Mouse (Mus musculus) mouse trophoblast stem cell (cell line): Measurements from ENCODE around the gene Mapre1.
"Not testable (repeated sequence)": the region's sequence is repeated elsewhere in the genome, so short reads cannot be mapped to it uniquely, and the experiment has no call there.

Experiments
- in situ Hi-C, 2 experiments: fragments of 300-500 bp; cut with MseI, MboI; formaldehyde crosslinking; loops; 2 replicates in 1 of 2; 3 replicates in 1 of 2; pipeline ENCODE4 v1.15.1; 2025

The Mapre1 gene

GRCm38 (mm10) chr2:153740500-153741436 is at the start of gene Mapre1:
Gene Mapre1, plus strand, starts transcription at chr2:153741274.
- in situ Hi-C loops, result no loop called here

GRCm38 (mm10) chr2:153693413-153693812 is 47.7 kb upstream of the Mapre1 start:
- in situ Hi-C loops, result not testable (repeated sequence)

- in situ Hi-C loops, result no loop called here
Observed at GRCm38 (mm10) chr2:153694462-153695085, 46.5 kb upstream of the Mapre1 start.

- in situ Hi-C loops, result no loop called here
Observed at GRCm38 (mm10) chr2:153696352-153696751, 44.7 kb upstream of the Mapre1 start, which contains the start of gene Dnmt3c. Gene Dnmt3c, plus strand, starts transcription at chr2:153696652.

GRCm38 (mm10) chr2:153703389-153703788 is 37.7 kb upstream of the Mapre1 start:
- in situ Hi-C loops, result no loop called here

GRCm38 (mm10) chr2:153710701-153711330 is 30.3 kb upstream of the Mapre1 start:
- in situ Hi-C loops, result no loop called here

- in situ Hi-C loops, result no loop called here
Observed at GRCm38 (mm10) chr2:153712646-153713091, 28.4 kb upstream of the Mapre1 start.

- in situ Hi-C loops, result no loop called here
Observed at GRCm38 (mm10) chr2:153713227-153713626, 27.8 kb upstream of the Mapre1 start.

GRCm38 (mm10) chr2:153717861-153718260 is 23.2 kb upstream of the Mapre1 start:
- in situ Hi-C loops, result not testable (repeated sequence)

GRCm38 (mm10) chr2:153723098-153723497 is 18.0 kb upstream of the Mapre1 start:
- in situ Hi-C loops, result no loop called here

- in situ Hi-C loops, result no loop called here
Observed at GRCm38 (mm10) chr2:153724424-153724823, 16.6 kb upstream of the Mapre1 start.

GRCm38 (mm10) chr2:153724871-153725270 is 16.2 kb upstream of the Mapre1 start:
- in situ Hi-C loops, result no loop called here

- in situ Hi-C loops, result no loop called here
Observed at GRCm38 (mm10) chr2:153725291-153725690, 15.8 kb upstream of the Mapre1 start.

GRCm38 (mm10) chr2:153734033-153734432 is 7.0 kb upstream of the Mapre1 start:
- in situ Hi-C loops, result no loop called here

GRCm38 (mm10) chr2:153741437-153742065 is 477 bp downstream of the Mapre1 start:
- in situ Hi-C loops, result no loop called here

GRCm38 (mm10) chr2:153747994-153748393 is 6.9 kb downstream of the Mapre1 start:
- in situ Hi-C loops, result no loop called here

GRCm38 (mm10) chr2:153750363-153750762 is 9.3 kb downstream of the Mapre1 start:
- in situ Hi-C loops, result no loop called here

- in situ Hi-C loops, result no loop called here
Observed at GRCm38 (mm10) chr2:153762121-153762520, 21.0 kb downstream of the Mapre1 start.

GRCm38 (mm10) chr2:153767484-153767883 is 26.4 kb downstream of the Mapre1 start:
- in situ Hi-C loops, result no loop called here

- in situ Hi-C loops, result no loop called here
Observed at GRCm38 (mm10) chr2:153768881-153769280, 27.8 kb downstream of the Mapre1 start.

GRCm38 (mm10) chr2:153772950-153773349 is 31.9 kb downstream of the Mapre1 start:
- in situ Hi-C loops, result no loop called here

- in situ Hi-C loops, result no loop called here
Observed at GRCm38 (mm10) chr2:153775472-153775871, 34.4 kb downstream of the Mapre1 start.
